ENCODE assay signal across 9 mouse cellular contexts in genomic region chr3:157876439-157877156, GRCm38 (mm10). TPM values are rescaled to one million over a fixed set of nuclear protein-coding genes. Genes with fewer than 3 reads are reported as not detected.
A peak's percentile ranks its signal among the peaks of the same experiment; 100 is the strongest.
DNase-seq lines count a peak whose midpoint lies in the region; ATAC-seq and TF ChIP-seq lines count a peak whose summit lies in the region.
"Had no signal": no experiment of that assay in that cellular context is flagged by ENCODE, and none has a peak within 500 bp of the region (broad histone marks: within the 10 kb centered on the region; RNA-seq: fewer than 3 reads in every experiment).

No protein-coding gene starts in this region.

- ATAC-seq in Patski, result peak; percentile 95
- ATAC-seq in heart, postnatal 0 days (ENCODE audit: insufficient read depth, low read depth), result no peak

- POLR2A ChIA-PET in Patski (lab: Charles Lee), result no interaction called here

- in situ Hi-C loops in Patski (cut with MboI; ENCODE audit: low pct_unique_long_range_greater_than_20kb), result loop anchor here (5.0 to 10.0 kb wide), 4 partner anchors 126 to 1668 kb away; partner anchors contain the start of gene Ptger3

- peak; percentile 28 to 59 for DNase-seq in heart, adult 18-20 months
- DNase-seq in heart, embryonic 10.5 days (ENCODE audit: low spot score), result no peak
- no peak for DNase-seq in Patski (ENCODE audit: low read depth, low spot score)
- DNase-seq in cerebellum, postnatal 36 days, result peak; percentile 42 to 61
- DNase-seq in heart, postnatal 0 days (ENCODE audit: low spot score), result peak; percentile 63
- DNase-seq in kidney, postnatal 4 days, result peak; percentile 41 to 63
- peak; percentile 50 for DNase-seq in lung, postnatal 25 days (ENCODE audit: low spot score)
- DNase-seq in right cerebral cortex, postnatal 36 days (ENCODE audit: low spot score in 2 of 2), result peak; percentile 25 to 26

- TF ChIP-seq EP300 in heart, postnatal 0 days (IDR thresholded peaks at IDR 0.05; ENCODE audit: low read depth), result no peak

- no peaks in the 10 kb centered on the region for H3K27me3 ChIP-seq in heart, embryonic 10.5 days (ENCODE audit: insufficient read depth, poor library complexity, severe bottlenecking)
- no peaks in the 10 kb centered on the region for H3K27me3 ChIP-seq in Patski
- no peaks in the 10 kb centered on the region for H3K27me3 ChIP-seq in heart, postnatal 0 days (ENCODE audit: control insufficient read depth, insufficient read depth, low read length)
- H3K27me3 ChIP-seq: liver, embryonic 15.5 days had no signal

- no peak overlapping the region for H3K27ac ChIP-seq in heart, embryonic 10.5 days
- H3K27ac ChIP-seq in heart, postnatal 0 days (ENCODE audit: low read depth), result no peak overlapping the region
- H3K27ac ChIP-seq: liver, embryonic 15.5 days had no signal

- H3K4me3 ChIP-seq in heart, embryonic 10.5 days, result no peak overlapping the region
- H3K4me3 ChIP-seq in heart, postnatal 0 days (ENCODE audit: low read depth, low read length), result no peak overlapping the region
- H3K4me3 ChIP-seq: liver, embryonic 15.5 days had no signal

- CTCF ChIA-PET in Patski (lab: Charles Lee), result interaction anchor here (0.7 to 1.9 kb wide), 22 partner anchors 9 to 319 kb away, joined by 3 to 15 read pairs (median 4); partner anchors contain the start of gene Ankrd13c

- no peaks in the 10 kb centered on the region for H3K4me1 ChIP-seq in heart, embryonic 10.5 days
- no peaks in the 10 kb centered on the region for H3K4me1 ChIP-seq in heart, postnatal 0 days (ENCODE audit: control insufficient read depth, insufficient read depth)
- H3K4me1 ChIP-seq: liver, embryonic 15.5 days had no signal

- no peak overlapping the region for H3K9ac ChIP-seq in heart, postnatal 0 days (replicated peaks; ENCODE audit: low read depth, low read length)
- H3K9ac ChIP-seq: liver, embryonic 15.5 days had no signal

- H3K4me2 ChIP-seq in heart, postnatal 0 days (ENCODE audit: low read depth, low read length), result peak overlapping the region; percentile 29; the same call in 1 of the 2 replicates
- H3K4me2 ChIP-seq: liver, embryonic 15.5 days had no signal

- no peaks in the 10 kb centered on the region for H3K9me3 ChIP-seq in heart, embryonic 10.5 days
- no peaks in the 10 kb centered on the region for H3K9me3 ChIP-seq in heart, postnatal 0 days (replicated peaks; ENCODE audit: control insufficient read depth, low read length)
- H3K9me3 ChIP-seq: liver, embryonic 15.5 days had no signal

- WGBS in heart, embryonic 10.5 days, result 51% methylated on average over 11 of the region's 11 CpGs
- 36% methylated on average over 11 of the region's 11 CpGs for WGBS in heart, postnatal 0 days

- H3K36me3 ChIP-seq in heart, embryonic 10.5 days, result no peaks in the 10 kb centered on the region
- no peaks in the 10 kb centered on the region for H3K36me3 ChIP-seq in heart, postnatal 0 days (replicated peaks; ENCODE audit: control insufficient read depth, insufficient read depth, low read length)
- H3K36me3 ChIP-seq: liver, embryonic 15.5 days had no signal

- TF ChIP-seq CTCF in Patski (IDR thresholded peaks at IDR 0.05), result peak; percentile 96
- TF ChIP-seq CTCF in heart, postnatal 0 days (IDR thresholded peaks at IDR 0.05; ENCODE audit: low read depth), result peak; percentile 85

RNA-seq across cellular contexts. Expression of gene Cth, which starts 48.3 kb away (rescaled TPM):
- total RNA-seq in heart, adult 18-20 months (2021), result 1 to 10 TPM; 2.0 to 2.1 TPM
- 4.2 and 15.0 TPM in 2 replicates for polyA plus RNA-seq in heart, embryonic 10.5 days (2016; fragmentation: Nextera tagmentation; extraction: Ambion mirVana)
- 23.5 TPM for polyA plus RNA-seq in Patski (2021)
- 1.1 and 3.0 TPM in 2 replicates for total RNA-seq in heart, postnatal 0 days (2014; rRNA removed; ENCODE audit: low replicate concordance)
- 0.14 and 0.34 TPM in 2 replicates for polyA plus RNA-seq in heart, postnatal 0 days (2015; fragmentation: Nextera tagmentation; extraction: Ambion mirVana)

Comparison
In these comparisons a context has a peak if more than half of its experiments do, and no peak if none do; other contexts are left out.
1. DNase-seq: peak in heart, adult 18-20 months (2 of 2), cerebellum, postnatal 36 days (2 of 2), heart, postnatal 0 days (single experiment), kidney, postnatal 4 days (2 of 2), lung, postnatal 25 days (single experiment) and right cerebral cortex, postnatal 36 days (2 of 2); none in heart, embryonic 10.5 days (single experiment) and Patski (single experiment).